Mouse (Mus musculus) cerebellum, adult 11 months (tissue): ENCODE results near the gene Ttyh3.

Source experiments
- DNase-seq: peaks from one replicate; pipeline ENCODE4 v3.0.0; 2022

The Ttyh3 gene

GRCm38 (mm10) chr5:140651231-140651630 lies 2.4 kb upstream of the Ttyh3 start:
- no peak for DNase-seq

GRCm38 (mm10) chr5:140649881-140650414 lies 1.1 kb upstream of the Ttyh3 start:
- DNase-seq: peak; percentile 21

GRCm38 (mm10) chr5:140649101-140649667 lies 353 bp upstream of the Ttyh3 start:
- DNase-seq: peak; percentile 97

- DNase-seq: peak; percentile 58
Measured at GRCm38 (mm10) chr5:140647821-140648518, 861 bp downstream of the Ttyh3 start.

- DNase-seq: peak; percentile 35
Measured at GRCm38 (mm10) chr5:140647031-140647760, 1.6 kb downstream of the Ttyh3 start.

- DNase-seq: no peak
Measured at GRCm38 (mm10) chr5:140646171-140646570, 2.7 kb downstream of the Ttyh3 start.

GRCm38 (mm10) chr5:140645454-140645853 lies 3.4 kb downstream of the Ttyh3 start:
- no peak for DNase-seq

- DNase-seq: no peak
Measured at GRCm38 (mm10) chr5:140644702-140645201, 4.1 kb downstream of the Ttyh3 start.

- no peak for DNase-seq
Measured at GRCm38 (mm10) chr5:140644263-140644662, 4.6 kb downstream of the Ttyh3 start.

- no peak for DNase-seq
Measured at GRCm38 (mm10) chr5:140642076-140642475, 6.8 kb downstream of the Ttyh3 start.

- DNase-seq: no peak
Measured at GRCm38 (mm10) chr5:140641254-140641928, 7.4 kb downstream of the Ttyh3 start.

GRCm38 (mm10) chr5:140640812-140641211 lies 8.0 kb downstream of the Ttyh3 start:
- no peak for DNase-seq

GRCm38 (mm10) chr5:140639871-140640270 lies 9.0 kb downstream of the Ttyh3 start:
- peak; percentile 22 for DNase-seq

- DNase-seq: no peak
Measured at GRCm38 (mm10) chr5:140639312-140639711, 9.5 kb downstream of the Ttyh3 start.

- no peak for DNase-seq
Measured at GRCm38 (mm10) chr5:140638484-140638883, 10.3 kb downstream of the Ttyh3 start.

- DNase-seq: no peak
Measured at GRCm38 (mm10) chr5:140637989-140638388, 10.8 kb downstream of the Ttyh3 start.

- no peak for DNase-seq
Measured at GRCm38 (mm10) chr5:140637058-140637410, 11.8 kb downstream of the Ttyh3 start.

GRCm38 (mm10) chr5:140636316-140637057 lies 12.3 kb downstream of the Ttyh3 start:
- DNase-seq: no peak

GRCm38 (mm10) chr5:140634798-140635722 lies 13.8 kb downstream of the Ttyh3 start:
- no peak for DNase-seq

- DNase-seq: no peak
Measured at GRCm38 (mm10) chr5:140633432-140633831, 15.4 kb downstream of the Ttyh3 start.

GRCm38 (mm10) chr5:140628995-140629394 lies 19.8 kb downstream of the Ttyh3 start:
- DNase-seq: no peak
